Mouse (Mus musculus) kidney, postnatal 10 days (tissue): ENCODE measurements around the gene Olfr123.

ENCODE experiments used
- DNase-seq: peaks from one replicate; pipeline ENCODE4 v3.0.0; 2021; ENCODE audit warnings: mixed read lengths

Gene Olfr123

DNA sequence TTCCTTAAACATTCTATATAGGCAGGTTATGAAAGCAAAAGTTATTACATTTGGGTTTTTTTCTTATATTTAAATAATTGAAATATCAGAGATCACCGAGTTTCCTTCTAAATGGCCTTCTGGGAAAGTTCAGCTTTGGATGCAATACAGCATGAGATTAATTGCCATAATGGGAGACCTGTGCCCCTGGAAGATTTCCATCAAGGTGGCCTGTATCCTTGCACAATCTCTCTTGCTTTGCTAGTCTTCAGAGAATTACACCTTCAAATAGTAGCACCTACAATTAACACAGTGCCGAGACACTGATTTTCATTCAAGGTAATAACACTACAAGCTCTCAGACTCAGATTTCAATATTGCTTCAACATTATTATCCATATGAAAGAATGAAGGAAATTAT, at the start of gene Olfr123:
TSS of gene Olfr123 (plus strand) at position 301 of the 400 bp plus-strand sequence.
- DNase-seq: no peak

DNA sequence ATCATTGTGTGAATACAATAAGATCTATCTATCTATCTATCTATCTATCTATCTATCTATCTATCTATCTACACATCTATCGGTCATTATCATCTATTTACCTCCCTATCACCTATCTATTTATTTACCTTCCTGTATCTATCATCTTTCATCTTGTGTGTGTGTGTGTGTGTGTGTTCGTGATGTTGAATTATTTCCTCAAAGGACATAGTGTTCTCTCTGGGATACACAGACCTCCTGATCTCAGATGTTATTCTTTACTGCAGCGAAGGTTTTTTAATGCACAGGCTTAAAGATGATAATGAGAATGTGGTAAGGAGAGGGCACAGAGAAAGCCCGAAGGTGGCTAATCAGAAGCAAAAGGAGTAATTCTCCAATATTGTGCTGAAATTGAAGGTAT, 25.0 kb upstream of the Olfr123 start, which contains the start of gene Olfr122:
TSS of gene Olfr122 (plus strand) at position 301 of the 400 bp plus-strand sequence.
- no peak for DNase-seq

DNA sequence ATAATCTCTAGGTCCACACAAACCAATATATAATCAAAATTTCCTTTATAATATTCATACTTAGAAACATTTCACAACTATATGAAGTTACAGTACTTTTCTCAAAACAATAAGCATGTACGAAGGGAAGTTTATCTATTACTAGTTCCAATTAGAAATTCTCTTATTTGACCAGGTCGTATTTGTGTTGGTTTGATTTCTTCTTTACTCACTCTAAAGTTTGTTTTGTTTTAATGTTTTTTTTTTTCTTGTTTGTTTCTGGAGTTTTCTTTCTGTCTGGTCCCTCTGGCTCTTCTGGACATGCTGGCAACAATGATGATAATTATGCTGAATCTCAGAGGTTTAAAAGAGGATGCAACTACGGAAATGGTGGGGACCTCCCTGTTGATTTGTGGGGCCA, 6.3 kb downstream of the Olfr123 start, which contains the start of gene Olfr124:
TSS of gene Olfr124 (plus strand) at position 301 of the 400 bp plus-strand sequence.
- no peak for DNase-seq

DNA sequence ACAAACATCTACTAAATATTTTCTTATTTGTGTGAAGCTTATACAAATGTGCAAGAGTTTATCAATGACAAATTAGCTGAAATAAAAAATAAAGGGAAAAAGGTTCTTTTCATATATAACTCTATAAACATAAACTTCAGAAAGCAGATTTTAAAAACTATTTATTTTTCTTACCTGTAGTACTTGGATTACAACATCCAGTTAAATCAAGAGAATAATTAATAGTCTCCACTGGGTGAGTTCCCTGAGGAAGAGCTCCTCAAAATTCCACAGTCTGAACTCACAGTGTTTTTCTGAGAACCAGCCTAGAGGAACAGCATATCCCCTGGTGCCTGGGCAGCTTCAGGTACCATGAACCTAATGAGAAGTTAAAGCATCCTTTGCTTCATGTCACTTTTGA, 39.3 kb downstream of the Olfr123 start, which contains the start of gene Olfr125:
TSS of gene Olfr125 (plus strand) at position 301 of the 400 bp plus-strand sequence.
- no peak for DNase-seq

DNA sequence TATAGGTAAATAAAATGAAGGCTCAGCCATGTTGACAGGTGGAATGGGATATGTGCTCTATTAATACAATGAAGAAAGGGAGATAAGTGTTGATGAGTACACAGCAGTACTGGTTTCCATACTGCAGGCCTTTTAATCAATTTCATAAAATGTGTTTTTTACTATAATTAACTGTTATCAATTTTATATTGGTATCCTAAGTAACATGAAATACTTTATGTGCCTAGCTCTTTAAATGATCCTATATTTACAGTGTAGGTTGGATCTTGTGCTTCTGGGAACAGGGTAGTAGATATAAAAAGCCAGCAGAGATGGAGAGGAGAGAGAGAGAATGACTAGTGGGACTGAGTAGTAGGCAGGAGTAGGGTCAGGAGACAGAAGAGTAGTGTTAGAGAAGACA, 53.9 kb downstream of the Olfr123 start, which contains the start of gene Olfr126:
TSS of gene Olfr126 (plus strand) at position 301 of the 400 bp plus-strand sequence.
- DNase-seq: no peak
